Mouse (Mus musculus) c-Kit-positive CD71-negative TER-119-negative erythroid progenitor cells, embryonic 14.5 days (primary cell): ENCODE data around the gene Als2.

ENCODE experiments used
- DNase-seq: peaks from one replicate; pipeline ENCODE4 v3.0.0-alpha.2; 2013; ENCODE audit warnings: low read depth

Gene Als2

GRCm38 (mm10) chr1:59236856-59237441, at the start of gene Als2:
Als2 (minus strand) TSS chr1:59237231.
- DNase-seq = peak; percentile 92

- DNase-seq = no peak
Measured at GRCm38 (mm10) chr1:59286316-59286850, 49.4 kb upstream of the Als2 start.

- DNase-seq = no peak
Measured at GRCm38 (mm10) chr1:59285880-59286279, 48.8 kb upstream of the Als2 start.

GRCm38 (mm10) chr1:59272189-59272588, 35.2 kb upstream of the Als2 start:
- no peak for DNase-seq

GRCm38 (mm10) chr1:59269951-59270689, 33.1 kb upstream of the Als2 start:
- no peak for DNase-seq

- DNase-seq = no peak
Measured at GRCm38 (mm10) chr1:59269466-59269865, 32.4 kb upstream of the Als2 start.

GRCm38 (mm10) chr1:59268931-59269330, 31.9 kb upstream of the Als2 start:
- no peak for DNase-seq

- DNase-seq = no peak
Measured at GRCm38 (mm10) chr1:59257736-59258135, 20.7 kb upstream of the Als2 start.

- DNase-seq = no peak
Measured at GRCm38 (mm10) chr1:59256751-59257231, 19.8 kb upstream of the Als2 start, which contains the start of gene Cdk15. Cdk15 (plus strand) TSS chr1:59256906.

GRCm38 (mm10) chr1:59253301-59253909, 16.4 kb upstream of the Als2 start:
- no peak for DNase-seq

GRCm38 (mm10) chr1:59252762-59253161, 15.7 kb upstream of the Als2 start:
- DNase-seq = no peak

GRCm38 (mm10) chr1:59247602-59248001, 10.6 kb upstream of the Als2 start:
- peak; percentile 24 for DNase-seq

GRCm38 (mm10) chr1:59243770-59244169, 6.7 kb upstream of the Als2 start:
- DNase-seq = no peak

- DNase-seq = peak; percentile 73
Measured at GRCm38 (mm10) chr1:59237614-59238211, 682 bp upstream of the Als2 start.

- DNase-seq = no peak
Measured at GRCm38 (mm10) chr1:59229187-59229586, 7.8 kb downstream of the Als2 start.

GRCm38 (mm10) chr1:59228552-59228951, 8.5 kb downstream of the Als2 start:
- DNase-seq = no peak

- no peak for DNase-seq
Measured at GRCm38 (mm10) chr1:59222101-59222825, 14.8 kb downstream of the Als2 start.

GRCm38 (mm10) chr1:59221591-59221990, 15.4 kb downstream of the Als2 start:
- DNase-seq = no peak

- DNase-seq = no peak
Measured at GRCm38 (mm10) chr1:59220371-59220770, 16.7 kb downstream of the Als2 start.

- DNase-seq = no peak
Measured at GRCm38 (mm10) chr1:59215446-59215845, 21.6 kb downstream of the Als2 start.

GRCm38 (mm10) chr1:59212951-59213350, 24.1 kb downstream of the Als2 start:
- no peak for DNase-seq
